Mouse (Mus musculus): Measurements from ENCODE around the gene Zfp2. TPM values are rescaled to one million over a fixed set of nuclear protein-coding genes. Genes with fewer than 3 reads are reported as not detected.

The Zfp2 gene
- polyA plus RNA-seq (2012; rRNA removed) = 0.44 and 0.60 TPM in 2 replicates

DNA sequence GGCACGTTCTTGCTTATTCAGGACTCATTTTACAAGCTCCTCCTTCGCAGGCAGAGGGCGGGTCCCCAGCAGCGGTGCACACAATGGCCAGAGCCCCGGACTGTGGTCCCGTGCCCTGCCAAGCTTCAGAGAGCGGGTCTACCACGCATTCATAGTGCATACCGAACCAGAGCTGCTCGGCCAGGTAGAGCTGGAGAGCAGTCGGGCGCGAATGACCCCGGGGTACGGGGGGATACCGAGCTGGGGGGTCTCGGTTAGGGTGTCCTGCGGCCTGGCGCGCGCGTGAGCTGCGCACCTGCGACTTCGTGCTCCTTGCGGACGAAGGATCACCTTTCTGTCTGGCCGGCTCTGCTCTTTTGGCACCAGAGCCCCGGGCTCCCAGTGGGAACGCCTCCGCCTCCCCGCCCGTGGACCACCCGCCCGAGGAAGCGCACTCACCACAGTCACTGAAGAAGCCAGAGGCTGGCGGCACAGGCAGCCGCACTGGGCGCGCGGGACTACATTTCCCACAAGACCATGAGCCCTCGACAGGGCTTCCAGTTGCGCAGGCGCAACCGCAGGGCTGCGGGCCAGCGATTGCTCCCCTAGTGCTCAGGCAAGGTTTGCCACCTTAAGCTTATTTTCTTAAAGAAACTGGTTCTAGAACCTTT, at the start of gene Zfp2:
TSS of gene Zfp2 (minus strand) at position 495 of the 650 bp plus-strand sequence.

DNA sequence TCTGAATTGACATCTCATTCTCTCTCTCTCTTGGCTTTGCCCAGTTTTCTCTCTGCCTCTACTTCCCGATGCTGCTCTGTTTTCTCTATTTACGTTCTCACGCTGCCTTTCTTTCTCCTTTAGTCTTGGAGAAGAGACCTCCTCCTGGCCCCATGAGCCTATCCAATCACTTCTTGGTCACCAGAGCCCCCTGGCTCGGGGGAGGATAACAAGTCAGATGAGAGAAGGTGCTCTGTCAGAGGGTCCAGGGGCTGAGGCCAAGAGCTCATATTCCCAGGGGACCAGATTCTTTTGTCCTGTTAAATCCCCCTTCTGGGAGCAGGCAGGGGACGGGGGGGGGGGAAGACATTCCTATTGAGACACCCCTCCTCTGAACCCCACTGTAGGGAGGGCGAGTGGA, 37.7 kb upstream of the Zfp2 start, which contains the start of gene Prop1:
TSS of gene Prop1 (minus strand) at position 101 of the 400 bp plus-strand sequence.

DNA sequence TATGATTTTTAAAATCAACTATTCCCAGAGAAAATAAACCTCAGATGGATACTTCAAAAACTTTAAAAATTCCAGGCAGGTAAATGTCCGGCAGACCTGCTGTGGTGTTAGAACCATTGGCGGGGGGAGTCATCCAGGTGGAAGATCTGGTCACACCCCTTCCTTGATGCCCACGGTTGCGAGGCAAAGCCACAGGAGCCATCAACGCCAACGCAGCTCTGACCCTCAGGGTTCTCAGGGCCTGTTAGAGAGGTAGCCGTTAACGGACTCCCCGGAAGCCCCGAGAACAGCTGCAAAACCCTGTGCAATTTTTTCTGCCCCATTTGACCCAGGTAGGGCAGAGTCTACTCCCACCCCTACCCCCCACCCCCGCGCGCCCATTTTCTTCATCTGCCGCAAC, 27.5 kb upstream of the Zfp2 start, which contains the start of gene 4933414I15Rik:
TSS of gene 4933414I15Rik (minus strand) at position 260 of the 400 bp plus-strand sequence.

DNA sequence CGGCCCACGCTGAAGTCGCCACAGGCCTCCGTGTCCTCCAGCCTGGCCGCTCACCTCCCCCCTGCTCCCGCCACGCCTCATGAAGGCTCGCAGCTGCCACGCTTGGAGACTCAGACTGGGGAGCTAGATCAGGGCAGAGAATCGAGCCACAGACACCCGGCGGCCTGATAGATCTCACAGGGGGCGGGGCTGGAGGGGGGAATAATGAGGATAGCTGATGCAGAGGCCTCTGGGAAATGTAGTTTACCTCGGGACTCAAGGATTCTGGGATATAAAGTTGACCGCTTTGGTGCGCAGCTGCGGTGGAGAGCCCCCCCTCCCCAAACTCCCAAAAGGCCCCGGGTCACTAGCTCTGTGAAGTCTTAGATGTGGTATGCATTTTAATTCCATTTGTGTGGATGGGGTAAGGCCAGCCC, 15.5 kb upstream of the Zfp2 start, which contains the start of gene Zfp354b:
TSS of gene Zfp354b (minus strand) at position 183 of the 416 bp plus-strand sequence.

DNA sequence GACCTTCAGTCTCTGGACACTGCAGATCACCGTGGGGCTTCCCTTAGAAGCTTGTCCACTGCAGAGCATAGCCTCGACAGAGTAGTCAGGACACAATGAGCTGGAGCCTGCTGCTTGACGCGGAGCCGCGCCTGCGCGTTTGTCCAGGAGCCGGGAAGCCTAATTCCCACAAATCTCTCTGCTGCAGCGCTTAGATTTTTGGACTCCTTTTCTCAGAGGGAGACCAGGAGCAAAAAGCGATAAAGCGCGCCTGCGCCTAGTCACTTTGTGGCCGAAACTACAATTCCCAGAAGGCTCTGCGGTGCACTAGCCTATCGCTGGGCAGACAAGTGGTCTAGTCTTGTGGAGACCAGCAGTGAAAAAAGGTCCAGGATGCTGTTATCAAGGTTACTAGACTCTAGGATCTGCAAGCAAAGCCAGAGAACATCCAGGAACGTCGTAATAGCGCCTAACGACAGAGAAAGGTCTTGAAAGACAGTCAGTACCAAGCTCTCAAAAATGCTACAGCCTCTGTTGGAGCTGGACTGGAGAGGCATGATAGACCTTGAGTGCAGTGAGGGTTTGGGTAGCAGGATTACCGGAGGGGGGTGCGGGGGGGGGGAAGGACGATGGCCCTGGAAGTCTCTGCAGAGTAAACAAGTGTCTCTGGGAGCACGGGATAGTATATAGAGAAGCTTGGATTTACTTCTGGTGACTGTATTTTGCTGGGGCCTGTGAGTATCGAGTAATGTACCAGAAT, 28.4 kb downstream of the Zfp2 start, which contains the start of gene Zfp454:
TSS of gene Zfp454 (minus strand) at position 262 of the 739 bp plus-strand sequence.

DNA sequence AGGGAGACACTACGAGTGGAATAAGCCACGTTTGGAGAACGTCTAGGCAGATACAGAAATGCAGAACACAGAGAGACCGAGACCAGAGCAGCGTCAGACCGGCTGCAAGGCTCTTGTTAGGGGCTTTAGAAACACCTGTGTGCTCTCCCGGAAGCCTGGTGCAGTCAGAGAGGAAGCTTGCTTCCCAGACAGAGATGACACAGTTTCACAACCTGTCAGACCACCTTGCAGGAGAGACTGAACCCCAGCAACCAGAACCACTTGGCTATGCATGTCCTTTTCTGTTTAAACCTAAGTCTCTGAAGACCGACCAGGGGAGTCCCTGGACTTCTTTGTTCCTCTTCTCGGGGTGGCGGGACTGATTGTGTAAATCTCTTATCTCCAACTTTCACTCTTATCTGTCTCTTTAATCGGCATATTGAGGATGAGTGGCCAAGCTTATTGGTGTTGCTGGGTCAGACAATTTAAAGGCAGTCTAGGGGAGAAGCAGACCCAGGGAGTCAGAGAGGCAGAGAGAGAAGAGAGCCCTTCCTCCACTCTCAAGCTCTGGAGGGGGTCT, 65.7 kb downstream of the Zfp2 start, which contains the start of gene Grm6:
TSS of gene Grm6 (plus strand) at position 509 of the 559 bp plus-strand sequence.

Other genes starting within 250 kb of the Zfp2 start
- 0.90 and 0.93 TPM in 2 replicates for gene Zfp354c, start 88.4 kb downstream of the Zfp2 start, polyA plus RNA-seq (2012; rRNA removed)
- 0.19 and 0.21 TPM in 2 replicates for gene Zfp879, start 74.6 kb downstream of the Zfp2 start, polyA plus RNA-seq (2012; rRNA removed)
- 0.08 and 0.12 TPM in 2 replicates for gene Grm6, start 65.5 kb downstream of the Zfp2 start, polyA plus RNA-seq (2012; rRNA removed)
- gene Zfp454, start 28.5 kb downstream of the Zfp2 start, polyA plus RNA-seq (2012; rRNA removed) = 0.21 and 0.31 TPM in 2 replicates
- gene Zfp354b, start 15.5 kb upstream of the Zfp2 start, polyA plus RNA-seq (2012; rRNA removed) = 0.08 and 0.10 TPM in 2 replicates
- gene 4933414I15Rik, start 27.6 kb upstream of the Zfp2 start, polyA plus RNA-seq (2012; rRNA removed) = not detected in 2 replicates
- gene Prop1, start 37.6 kb upstream of the Zfp2 start, polyA plus RNA-seq (2012; rRNA removed) = not detected in 2 replicates
- gene Olfr1378, start 50.4 kb upstream of the Zfp2 start, polyA plus RNA-seq (2012; rRNA removed) = not detected in 2 replicates
- not detected in 2 replicates for gene Olfr1377, start 65.8 kb upstream of the Zfp2 start, polyA plus RNA-seq (2012; rRNA removed)
- not detected in 2 replicates for gene Olfr51, start 87.4 kb upstream of the Zfp2 start, polyA plus RNA-seq (2012; rRNA removed)
- not detected in 2 replicates for gene Olfr54, start 98.1 kb upstream of the Zfp2 start, polyA plus RNA-seq (2012; rRNA removed)
- gene Olfr1375, start 131.9 kb upstream of the Zfp2 start, polyA plus RNA-seq (2012; rRNA removed) = not detected in 2 replicates
- gene Zfp354a, start 143.1 kb upstream of the Zfp2 start, polyA plus RNA-seq (2012; rRNA removed) = 1.2 and 1.7 TPM in 2 replicates

Measured in colon, adult 2 months (tissue).